Mouse (Mus musculus) regulatory T cell (primary cell): Measurements from ENCODE around the gene Fhl3.

Source experiments
- in situ Hi-C: fragments of 300-600 bp; cut with MboI, MseI; formaldehyde crosslinking; loops from one replicate; pipeline ENCODE4 v1.15.1; 2025; ENCODE audit warnings: high pct_unique_total_duplicates

The Fhl3 gene

GRCm38 (mm10) chr4:124751300-124752250 lies 51.1 kb downstream of the Fhl3 start:
- in situ Hi-C loops, result loop anchor here (5.0 kb wide), 1 partner anchor 64 kb away; no protein-coding TSS in a partner anchor

DNA sequence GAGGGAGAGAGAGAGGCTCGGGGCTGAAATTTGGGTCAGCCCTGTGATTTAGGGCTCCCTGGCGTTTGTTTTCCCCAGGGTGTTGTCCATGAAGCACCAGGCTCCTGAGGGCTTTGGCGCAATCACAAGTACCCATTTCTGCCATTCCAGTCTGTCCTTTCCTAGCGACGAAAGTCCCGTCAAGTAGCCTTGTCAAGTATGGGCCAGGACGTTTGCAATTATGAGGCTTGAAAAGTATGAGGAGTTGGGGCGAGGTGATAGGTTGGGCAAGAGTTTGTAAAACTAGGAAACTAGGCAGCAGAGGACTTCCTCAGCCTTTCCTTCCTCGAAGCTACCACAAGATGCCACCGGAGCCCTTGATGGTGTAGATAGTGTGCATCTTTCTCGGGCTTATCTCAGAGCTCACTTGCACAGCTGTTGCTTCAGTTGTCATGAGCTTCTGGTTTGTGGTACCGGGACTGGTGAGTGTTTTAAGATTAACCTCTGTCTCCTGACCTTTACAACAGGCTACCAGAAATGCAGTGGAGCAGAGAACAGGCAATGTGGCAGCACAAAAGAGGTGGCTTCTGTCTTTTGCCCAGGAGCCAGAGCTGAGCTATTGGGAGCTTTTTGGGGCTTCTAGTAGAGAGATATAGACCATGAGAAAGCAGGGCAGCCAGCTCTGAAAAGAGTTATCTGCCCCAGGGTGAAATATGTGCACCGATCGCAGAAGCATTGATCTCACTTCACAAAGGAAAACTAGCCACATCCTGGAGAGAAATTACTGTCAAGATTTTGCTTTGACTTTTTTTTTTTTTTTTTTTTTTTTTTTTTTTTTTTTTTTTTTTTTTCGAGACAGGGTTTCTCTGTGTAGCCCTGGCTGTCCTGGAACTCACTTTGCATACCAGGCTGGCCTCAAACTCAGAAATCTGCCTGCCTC lies 52.0 kb downstream of the Fhl3 start:
- in situ Hi-C loops, result loop anchor here (5.0 kb wide), 1 partner anchor 65 kb away; no protein-coding TSS in a partner anchor

DNA sequence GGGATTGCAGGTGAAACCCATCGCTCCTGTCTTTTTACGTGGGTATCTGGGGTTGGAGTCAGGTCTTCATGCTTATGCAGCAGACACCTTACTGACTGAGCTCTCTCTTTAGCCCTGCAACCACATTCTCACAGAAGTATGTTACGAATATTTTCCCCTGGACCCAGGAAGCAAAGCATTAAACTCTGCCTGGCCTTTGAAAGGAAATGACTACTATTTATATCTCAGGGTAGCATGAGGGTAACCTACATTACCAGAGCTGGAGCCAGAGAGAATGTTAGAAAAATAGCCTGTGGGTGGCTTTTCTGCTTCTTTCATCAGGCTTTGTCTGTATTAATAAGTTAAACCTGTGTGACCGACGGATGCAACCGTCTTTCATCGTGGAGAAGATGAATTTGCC lies 55.0 kb downstream of the Fhl3 start:
- in situ Hi-C loops, result no loop called here
